Mouse (Mus musculus) myocyte (in vitro differentiated cells): ENCODE data around the gene Nod2.
"Not testable (repeated sequence)": the region's sequence is repeated elsewhere in the genome, so short reads cannot be mapped to it uniquely, and the experiment has no call there.

Source experiments
- CEBPB ChIP-seq: IDR thresholded peaks from 2 replicates; pipeline ENCODE4 v1.6.1; 2011; ENCODE audit warnings: mild to moderate bottlenecking, moderate library complexity; ENCODE audit not compliant: poor library complexity, insufficient read depth, severe bottlenecking
- POLR2A ChIP-seq: IDR thresholded peaks from one replicate; pipeline ENCODE4 v1.6.1; 2011; ENCODE audit warnings: low read depth, mild to moderate bottlenecking, control low read depth, moderate library complexity; ENCODE audit not compliant: insufficient read length
- POLR2AphosphoS2 ChIP-seq: IDR thresholded peaks from one replicate; pipeline ENCODE4 v1.6.1; 2011; ENCODE audit warnings: low read depth, control low read depth; ENCODE audit not compliant: insufficient read length
- REST ChIP-seq: IDR thresholded peaks from one replicate; pipeline ENCODE4 v1.6.1; 2011; ENCODE audit warnings: mild to moderate bottlenecking, control low read depth, moderate library complexity; ENCODE audit not compliant: insufficient read depth, insufficient read length
- TCF12 ChIP-seq: IDR thresholded peaks from one replicate; pipeline ENCODE4 v1.6.1; 2011; ENCODE audit warnings: mild to moderate bottlenecking, control low read depth; ENCODE audit not compliant: poor library complexity, insufficient read depth, severe bottlenecking
- USF1 ChIP-seq: IDR thresholded peaks from one replicate; pipeline ENCODE4 v1.6.1; 2011; ENCODE audit warnings: low read depth, mild to moderate bottlenecking, control low read depth, moderate library complexity

GRCm38 (mm10) chr8:88651122-88651521 lies 4.0 kb downstream of the Nod2 start:
- not testable (repeated sequence) for TF ChIP-seq USF1, CEBPB, POLR2A, POLR2AphosphoS2, TCF12, REST
